Mouse (Mus musculus): ENCODE measurements at regions not wholly inside any gene's neighbourhood (a gene's known extent, or its start where the extent isn't known, plus 50 kb on each side); places are given as distances from the start of the nearest gene placed in this dataset.
"Not testable (repeated sequence)": the region's sequence is repeated elsewhere in the genome, so short reads cannot be mapped to it uniquely, and the experiment has no call there.

DNA sequence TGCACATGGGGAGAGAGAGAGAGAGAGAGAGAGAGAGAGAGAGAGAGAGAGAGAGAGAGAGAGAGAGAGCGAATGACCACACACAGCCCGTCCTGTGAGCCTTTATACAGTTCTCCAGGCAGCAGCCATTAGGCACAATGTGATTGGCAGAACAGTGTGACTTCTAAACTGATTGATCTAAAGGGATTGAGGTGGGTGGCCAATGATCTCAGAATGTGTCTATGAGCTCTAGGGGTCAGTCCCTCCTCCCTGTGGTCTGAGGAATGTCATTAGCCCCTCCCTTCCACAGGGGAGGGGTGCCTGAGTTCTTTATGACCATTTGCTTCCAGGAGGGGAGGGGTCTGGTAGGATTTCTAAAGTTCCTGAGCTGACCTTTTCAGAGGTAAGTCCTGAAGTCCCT is 62.1 kb downstream of the Duxbl3 start:
- DNase-seq (ENCODE audit: low spot score in 2 of 2); H3K4me3 ChIP-seq; H3K27ac ChIP-seq: not testable (repeated sequence)

DNA sequence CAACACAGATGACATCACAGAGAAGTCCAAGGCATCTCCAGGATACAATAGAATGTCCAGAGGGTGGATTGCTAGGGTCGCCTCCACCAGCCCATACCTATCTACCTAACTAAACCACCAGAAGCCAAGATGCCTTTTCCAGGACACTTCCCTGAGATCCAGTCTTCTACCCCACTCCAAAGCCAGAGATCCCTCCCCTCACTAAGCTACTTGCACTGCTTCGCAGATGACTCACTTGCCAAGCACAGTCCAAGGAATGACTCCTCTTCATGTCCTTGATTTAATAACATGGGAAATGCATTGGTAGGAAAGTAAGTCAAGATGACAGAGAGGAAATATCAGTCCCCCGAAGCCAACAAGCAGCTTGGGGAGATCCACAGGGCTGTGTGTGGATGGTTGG is 63.0 kb downstream of the Duxbl3 start:
- DNase-seq (ENCODE audit: low spot score in 2 of 2) = no peak

DNA sequence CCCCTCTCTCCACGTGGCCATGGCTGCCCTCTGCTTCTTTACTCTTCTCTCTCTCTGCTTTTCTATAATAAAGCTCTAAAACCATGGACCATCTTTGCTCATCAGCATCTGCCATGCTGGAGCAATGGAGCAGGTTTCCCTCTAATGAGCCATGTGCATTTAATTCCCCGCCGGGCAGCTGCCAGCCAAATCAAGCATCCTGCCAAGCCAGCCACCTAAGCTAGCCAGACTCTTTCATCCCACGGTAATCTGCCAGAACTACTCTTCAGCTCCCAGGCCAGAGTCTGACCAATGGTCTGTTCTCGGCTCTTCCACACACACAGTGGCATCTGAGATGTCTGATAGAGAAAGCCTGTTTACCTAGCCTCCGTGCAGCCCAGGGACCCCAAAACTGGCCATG is 70.8 kb downstream of the Duxbl3 start:
- peak in 1 of 2 experiments; percentile 10 for DNase-seq (ENCODE audit: low spot score in 2 of 2)

More for the DNA sequence above, 63.0 kb downstream of the Duxbl3 start:
- no peak for TF ChIP-seq CTCF (conservative IDR thresholded peaks at IDR 0.05)
- H3K4me3 ChIP-seq = no peak overlapping the region
- no peak overlapping the region for H3K27ac ChIP-seq

DNA sequence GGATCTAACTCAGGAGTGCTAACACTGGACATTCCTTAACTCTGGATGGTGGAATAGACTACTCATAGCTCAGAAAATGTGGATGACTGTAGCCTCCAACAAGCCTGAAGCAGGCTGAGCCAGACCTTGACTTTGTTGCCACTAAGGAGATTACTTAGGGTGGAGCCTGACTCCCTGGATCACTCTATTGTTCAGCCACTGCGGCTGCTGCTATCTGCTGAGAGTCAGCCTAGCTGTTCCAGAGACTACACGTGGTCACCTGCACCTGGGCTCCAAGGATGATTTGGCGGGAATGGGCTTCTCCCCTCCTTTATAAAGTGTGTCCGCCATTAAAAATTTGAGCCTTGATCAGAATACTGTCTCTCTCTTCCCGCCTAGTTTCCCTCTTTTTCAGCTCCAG is 83.3 kb downstream of the Duxbl3 start:
- Histone ChIP-seq H3K4me3 (no peak overlapping the region), H3K27ac (no peak overlapping the region)
- no peak for DNase-seq (ENCODE audit: low spot score in 2 of 2)
- no peak for TF ChIP-seq CTCF (conservative IDR thresholded peaks at IDR 0.05)

More for the DNA sequence above, 70.8 kb downstream of the Duxbl3 start:
- Histone ChIP-seq H3K27ac (no peak overlapping the region), H3K4me3 (no peak overlapping the region)
- TF ChIP-seq CTCF (conservative IDR thresholded peaks at IDR 0.05) = no peak

DNA sequence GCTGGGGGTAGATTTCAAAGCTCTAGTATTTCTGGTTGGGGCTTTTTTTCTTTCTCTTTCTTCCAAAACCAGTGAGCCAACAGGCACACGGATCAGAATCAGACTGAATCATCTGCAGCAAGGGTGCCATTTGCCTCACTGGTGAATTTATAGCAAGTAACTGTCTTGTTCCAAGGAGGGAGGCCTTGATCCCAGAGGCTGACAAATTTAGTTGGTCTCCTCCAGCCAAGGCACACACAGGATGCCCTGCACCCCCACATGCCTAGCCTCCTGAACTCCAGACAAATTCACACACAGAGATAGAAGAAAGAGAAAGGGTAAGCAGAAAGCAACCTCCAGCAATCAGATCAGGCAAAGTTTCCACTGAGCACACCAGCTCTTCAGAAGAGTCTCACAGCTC is 87.5 kb downstream of the Duxbl3 start:
- DNase-seq (ENCODE audit: low spot score in 2 of 2) = no peak
- no peak for TF ChIP-seq CTCF (conservative IDR thresholded peaks at IDR 0.05)
- Histone ChIP-seq H3K4me3 (no peak overlapping the region), H3K27ac (no peak overlapping the region)

DNA sequence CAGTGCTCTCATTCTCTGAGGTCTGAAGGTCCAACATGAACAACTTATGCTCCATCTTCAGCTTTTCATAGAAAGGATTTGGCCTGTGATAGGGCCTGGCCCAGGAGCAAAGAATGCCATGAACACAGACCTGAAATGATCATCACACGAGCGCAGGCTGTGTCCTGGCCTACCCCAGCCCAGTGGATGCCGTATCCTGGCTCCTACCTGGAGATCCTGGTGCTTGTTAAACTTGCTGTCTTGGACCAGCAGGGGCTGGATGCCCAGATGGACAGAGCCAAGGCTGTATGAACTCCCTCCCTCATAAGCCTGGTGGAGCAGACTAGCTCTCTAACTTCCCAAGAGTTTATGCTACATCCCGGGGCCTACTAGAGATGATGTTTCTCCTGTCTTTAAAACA is 89.5 kb downstream of the Duxbl3 start:
- H3K4me3 ChIP-seq = no peak overlapping the region
- TF ChIP-seq CTCF (conservative IDR thresholded peaks at IDR 0.05) = no peak
- no peak overlapping the region for H3K27ac ChIP-seq
- DNase-seq (ENCODE audit: low spot score in 2 of 2) = no peak

DNA sequence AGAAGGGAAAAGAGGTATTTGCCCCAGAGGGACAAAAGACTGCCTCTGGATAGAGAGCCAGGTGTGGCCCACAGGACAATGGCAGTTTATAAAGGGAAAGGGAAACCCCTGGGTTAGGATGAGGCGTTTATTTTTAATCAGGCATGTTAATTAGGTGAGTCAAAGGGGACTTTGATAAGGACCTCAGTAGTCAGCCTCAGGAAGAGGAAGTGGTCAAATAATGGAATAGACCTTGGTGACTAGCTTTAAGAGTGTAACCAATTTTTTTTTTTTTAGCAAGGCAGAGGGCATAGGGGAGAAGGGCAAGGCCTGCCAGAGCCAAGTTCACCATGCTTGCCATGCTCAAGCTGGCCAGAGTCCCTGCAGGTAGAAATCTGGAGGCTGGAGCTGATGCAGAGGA is 95.2 kb downstream of the Duxbl3 start:
- no peak for DNase-seq (ENCODE audit: low spot score in 2 of 2)
- H3K27ac ChIP-seq = no peak overlapping the region
- TF ChIP-seq CTCF (conservative IDR thresholded peaks at IDR 0.05) = no peak
- no peak overlapping the region for H3K4me3 ChIP-seq

DNA sequence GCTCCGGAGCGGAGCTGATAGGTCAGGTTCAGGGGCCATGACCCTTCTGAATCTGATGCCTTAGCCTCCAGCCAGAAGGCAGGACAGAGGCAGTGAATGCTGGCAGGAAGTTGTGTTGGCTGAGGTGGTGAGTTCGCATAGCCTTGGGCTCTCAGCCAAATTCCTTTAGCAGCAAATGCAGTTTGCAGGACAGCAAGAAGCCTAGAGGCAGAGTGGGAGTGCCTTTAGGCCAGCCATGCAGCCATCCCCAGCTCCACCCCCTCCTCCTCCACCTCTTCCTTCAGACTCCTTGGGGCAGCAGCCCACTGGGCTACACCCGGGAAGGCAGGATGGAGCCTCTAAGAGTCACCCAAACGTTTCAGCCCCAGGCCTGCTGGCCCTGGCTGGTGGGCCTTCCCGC is 99.5 kb downstream of the Duxbl3 start:
- no peak for DNase-seq (ENCODE audit: low spot score in 2 of 2)
- Histone ChIP-seq H3K4me3 (no peak overlapping the region), H3K27ac (no peak overlapping the region)
- TF ChIP-seq CTCF (conservative IDR thresholded peaks at IDR 0.05) = no peak

DNA sequence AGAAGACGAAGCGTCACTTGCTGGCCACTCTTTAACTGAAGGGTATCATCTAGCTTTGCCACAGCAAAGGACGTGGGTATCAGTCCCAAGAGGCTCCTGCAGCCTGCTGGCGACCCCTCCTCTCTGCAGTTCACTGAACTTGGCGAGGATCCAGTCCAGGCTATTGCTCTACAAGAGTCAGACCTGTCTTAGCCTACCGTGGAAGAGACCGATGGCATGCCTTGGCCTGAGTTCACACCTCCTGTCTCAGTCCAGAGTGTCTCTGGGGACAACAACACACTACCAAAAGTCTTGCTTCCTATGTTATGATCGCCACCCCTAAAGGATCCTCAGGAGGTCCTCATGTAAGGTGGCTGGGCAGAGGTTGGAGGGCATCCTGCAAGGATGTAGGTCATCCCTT is 100.2 kb downstream of the Duxbl3 start:
- Histone ChIP-seq H3K4me3 (no peak overlapping the region), H3K27ac (no peak overlapping the region)
- TF ChIP-seq CTCF (conservative IDR thresholded peaks at IDR 0.05) = no peak
- no peak for DNase-seq (ENCODE audit: low spot score in 2 of 2)

DNA sequence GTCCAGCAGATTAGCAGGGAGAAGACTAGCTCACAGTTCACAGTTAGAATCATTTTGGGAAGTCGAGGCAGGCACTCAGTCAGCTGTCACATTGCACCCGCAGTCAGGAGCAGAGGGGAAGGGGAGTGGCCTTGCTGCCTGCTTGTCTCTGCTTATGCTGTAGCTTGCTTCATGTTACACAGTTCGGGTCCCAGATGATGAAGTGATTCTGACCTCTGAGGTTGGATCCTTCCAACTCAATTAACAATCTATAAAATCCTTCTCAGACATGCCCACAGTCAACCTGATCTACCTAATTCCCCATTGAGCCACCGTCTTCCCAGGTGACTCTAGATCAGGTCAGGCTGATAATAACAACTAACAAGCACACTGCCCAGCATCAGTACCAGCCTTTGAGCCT is 102.3 kb downstream of the Duxbl3 start:
- H3K27ac ChIP-seq = no peak overlapping the region
- TF ChIP-seq CTCF (conservative IDR thresholded peaks at IDR 0.05) = no peak
- no peak for DNase-seq (ENCODE audit: low spot score in 2 of 2)
- H3K4me3 ChIP-seq = no peak overlapping the region

DNA sequence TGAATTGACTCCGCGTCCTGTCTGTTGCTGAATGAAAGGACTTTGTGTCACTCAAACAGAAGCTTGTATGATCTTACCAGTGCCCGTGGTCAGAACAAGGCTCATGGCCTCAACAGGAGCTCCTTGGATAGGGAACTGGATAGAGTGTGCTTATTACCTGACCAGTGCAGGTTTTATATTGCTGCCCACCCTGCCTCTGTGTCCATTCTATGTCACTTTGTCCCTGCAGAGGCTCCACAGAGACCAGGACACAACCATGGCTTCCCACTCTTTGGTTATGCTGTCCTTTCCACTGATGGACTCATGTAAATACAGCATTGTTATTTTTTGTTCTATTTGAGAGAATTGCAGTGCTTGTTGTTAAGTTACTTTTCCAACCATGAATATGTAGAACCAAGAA is 103.4 kb downstream of the Duxbl3 start:
- Histone ChIP-seq H3K4me3 (no peak overlapping the region), H3K27ac (no peak overlapping the region)
- no peak for DNase-seq (ENCODE audit: low spot score in 2 of 2)
- no peak for TF ChIP-seq CTCF (conservative IDR thresholded peaks at IDR 0.05)

Data from layer of hippocampus, adult 2 months (tissue).